Mouse (Mus musculus) adrenal gland, adult 18-20 months (tissue): ENCODE data around the gene Speer4e. TPM values are rescaled to one million over a fixed set of nuclear protein-coding genes. Genes with fewer than 3 reads are reported as not detected.
"Not testable (repeated sequence)": the region's sequence is repeated elsewhere in the genome, so short reads cannot be mapped to it uniquely, and the experiment has no call there.

Source experiments
- DNase-seq, 2 experiments: peaks; one replicate each; pipeline ENCODE4 v3.0.0; 2021 to 2022; ENCODE audit warnings: low spot score in 2 of 2
- long read RNA-seq, 2 experiments: library from polyadenylated mRNA; stranded (forward); transcript quantifications; one replicate each; pipeline ENCODE4 v2.0.0; 2021
- total RNA-seq, 2 experiments: library from RNA; stranded (reverse); gene quantifications; 1 replicate in 1 of 2; 2 replicates in 1 of 2; pipeline ENCODE4 v1.2.3; 2021

The Speer4e gene
- total RNA-seq: not detected
- long read RNA-seq, experiment 1: 0 reads
- long read RNA-seq, experiment 2: 0 reads

- not testable (repeated sequence) for DNase-seq
Observed at GRCm38 (mm10) chr5:14938329-14938728, at the start of gene Speer4e. Gene Speer4e, minus strand, starts transcription at chr5:14938429.

- DNase-seq: not testable (repeated sequence)
Observed at GRCm38 (mm10) chr5:14986649-14987387, 48.6 kb upstream of the Speer4e start.

GRCm38 (mm10) chr5:14978835-14979234 is 40.6 kb upstream of the Speer4e start, which contains the start of gene Gm10354:
Gene Gm10354, minus strand, starts transcription at chr5:14978935.
- DNase-seq: not testable (repeated sequence)

- not testable (repeated sequence) for DNase-seq
Observed at GRCm38 (mm10) chr5:14977368-14977767, 39.1 kb upstream of the Speer4e start.

- not testable (repeated sequence) for DNase-seq
Observed at GRCm38 (mm10) chr5:14975294-14975693, 37.1 kb upstream of the Speer4e start.

GRCm38 (mm10) chr5:14972841-14973240 is 34.6 kb upstream of the Speer4e start:
- DNase-seq: not testable (repeated sequence)

GRCm38 (mm10) chr5:14963821-14964220 is 25.6 kb upstream of the Speer4e start:
- not testable (repeated sequence) for DNase-seq

- not testable (repeated sequence) for DNase-seq
Observed at GRCm38 (mm10) chr5:14961502-14961901, 23.3 kb upstream of the Speer4e start.

GRCm38 (mm10) chr5:14955928-14956706 is 17.9 kb upstream of the Speer4e start:
- DNase-seq: not testable (repeated sequence)

GRCm38 (mm10) chr5:14953587-14953986 is 15.4 kb upstream of the Speer4e start:
- DNase-seq: not testable (repeated sequence)

GRCm38 (mm10) chr5:14952749-14953148 is 14.5 kb upstream of the Speer4e start:
- DNase-seq: not testable (repeated sequence)

- DNase-seq: not testable (repeated sequence)
Observed at GRCm38 (mm10) chr5:14951822-14952221, 13.6 kb upstream of the Speer4e start.

- DNase-seq: not testable (repeated sequence)
Observed at GRCm38 (mm10) chr5:14947482-14948198, 9.4 kb upstream of the Speer4e start.

GRCm38 (mm10) chr5:14945524-14945923 is 7.3 kb upstream of the Speer4e start:
- DNase-seq: not testable (repeated sequence)

- DNase-seq: not testable (repeated sequence)
Observed at GRCm38 (mm10) chr5:14941043-14941442, 2.8 kb upstream of the Speer4e start.

- DNase-seq: not testable (repeated sequence)
Observed at GRCm38 (mm10) chr5:14933721-14934120, 4.5 kb downstream of the Speer4e start.

GRCm38 (mm10) chr5:14927047-14927446 is 11.2 kb downstream of the Speer4e start:
- not testable (repeated sequence) for DNase-seq

GRCm38 (mm10) chr5:14914799-14915198 is 23.4 kb downstream of the Speer4e start, which contains the start of gene Gm9758:
Gene Gm9758, minus strand, starts transcription at chr5:14914899.
- not testable (repeated sequence) for DNase-seq

- DNase-seq: not testable (repeated sequence)
Observed at GRCm38 (mm10) chr5:14914361-14914760, 23.9 kb downstream of the Speer4e start.

GRCm38 (mm10) chr5:14903539-14903938 is 34.7 kb downstream of the Speer4e start:
- not testable (repeated sequence) for DNase-seq

GRCm38 (mm10) chr5:14892242-14892641 is 46.0 kb downstream of the Speer4e start:
- no peak for DNase-seq
